Mouse (Mus musculus) heart, postnatal 0 days (tissue): ENCODE results near the gene Zfp664.

Experiments
- CTCF ChIP-seq: IDR thresholded peaks from 2 replicates; pipeline ENCODE4 v1.5.1; 2016; ENCODE audit warnings: antibody characterized with exemption, control low read depth, low read depth
- EP300 ChIP-seq: IDR thresholded peaks from 2 replicates; pipeline ENCODE4 v1.6.1; 2016; ENCODE audit warnings: antibody characterized with exemption, low read depth

DNA sequence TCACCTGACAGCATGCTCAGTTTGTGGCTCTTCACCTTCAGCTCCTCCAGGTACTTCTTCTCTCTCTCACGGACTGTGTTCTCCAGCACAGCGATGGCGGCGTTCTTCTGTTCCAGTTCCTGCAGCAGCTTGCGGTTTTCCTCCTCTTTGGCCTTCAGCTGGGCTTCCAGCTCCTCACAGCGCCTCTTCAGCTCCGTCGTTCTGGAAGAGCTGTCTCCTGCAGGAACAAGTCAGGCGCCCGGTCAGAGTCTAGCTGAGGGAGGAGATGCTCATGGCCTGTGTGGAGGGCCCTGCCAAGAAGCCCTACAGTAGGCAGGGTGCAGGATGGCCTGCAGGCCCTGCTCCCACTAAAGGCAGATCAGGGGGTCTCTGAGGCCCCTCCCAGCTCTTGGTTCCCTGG lies 26.4 kb upstream of the Zfp664 start:
- no peak for TF ChIP-seq CTCF
- no peak for TF ChIP-seq EP300
